32 mouse cellular contexts compared by ENCODE assay signal in the genomic region with DNA sequence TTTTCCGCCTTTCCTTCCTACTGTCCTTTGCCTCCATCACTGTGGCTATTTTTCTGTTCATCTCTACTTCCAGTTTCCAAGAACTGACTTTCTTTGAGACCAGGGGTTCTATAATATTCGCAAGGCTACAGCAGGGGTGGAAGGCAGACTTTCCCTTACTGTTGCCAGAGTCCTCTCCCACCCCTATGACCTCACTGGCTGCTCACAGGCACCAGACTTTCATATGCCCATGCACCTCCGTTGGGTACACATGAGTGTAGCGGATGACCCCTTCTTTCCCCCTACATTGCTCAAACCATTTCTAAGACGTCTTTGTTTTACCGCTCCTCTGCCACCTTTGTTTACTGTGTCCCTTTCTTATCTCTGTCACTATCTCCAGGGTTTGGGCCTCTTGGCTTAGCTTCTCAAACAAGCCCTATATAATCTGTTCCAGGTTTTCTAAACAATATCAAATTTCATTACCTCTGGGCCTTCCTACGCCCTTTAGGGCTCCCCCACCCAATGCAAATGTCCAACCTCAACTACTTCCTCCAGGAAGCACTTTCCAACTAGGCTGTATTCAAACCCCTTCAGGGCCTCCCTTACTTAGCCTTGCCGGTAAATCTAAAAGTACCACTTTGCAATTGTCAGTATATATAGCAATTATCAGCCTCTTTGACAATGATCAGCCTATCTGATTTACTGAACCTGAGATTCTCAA. TPM values are rescaled to one million over a fixed set of nuclear protein-coding genes. Genes with fewer than 3 reads are reported as not detected.
DNase-seq lines count a peak whose midpoint lies in the region; ATAC-seq and TF ChIP-seq lines count a peak whose summit lies in the region.
"Had no signal": no experiment of that assay in that cellular context is flagged by ENCODE, and none has a peak within 500 bp of the region (broad histone marks: within the 10 kb centered on the region; RNA-seq: fewer than 3 reads in every experiment).

No protein-coding gene starts in this region.

- H3K4me3 ChIP-seq in kidney, embryonic 14.5 days (ENCODE audit: low read length): no peak overlapping the region
- H3K4me3 ChIP-seq in lung, postnatal 0 days (ENCODE audit: low read depth, low read length): no peak overlapping the region
- no peak overlapping the region for H3K4me3 ChIP-seq in lung, adult 2 months (replicated peaks; ENCODE audit: extremely low read depth, low read depth, low read length)
- H3K4me3 ChIP-seq in small intestine, adult 2 months (ENCODE audit: low read depth, low read length): no peak overlapping the region
- no peak overlapping the region for H3K4me3 ChIP-seq in forebrain, embryonic 13.5 days
- H3K4me3 ChIP-seq: embryonic facial prominence, embryonic 15.5 days; forebrain, embryonic 15.5 days; hindbrain, embryonic 12.5 days; liver, embryonic 15.5 days; midbrain, embryonic 15.5 days; myocyte; neural tube, embryonic 13.5 days had no signal

- TF ChIP-seq POLR2A in lung, adult 2 months (IDR thresholded peaks at IDR 0.05; ENCODE audit: borderline replicate concordance, extremely low read depth, low read depth, low read length): no peak
- no peak for TF ChIP-seq POLR2A in small intestine, adult 2 months (IDR thresholded peaks at IDR 0.05; ENCODE audit: low read depth, low read length)

- H3K36me3 ChIP-seq in kidney, embryonic 14.5 days (ENCODE audit: control insufficient read depth, insufficient read depth, low read length): 0 out of 2 replicates have a peak, but pooled peaks cover 4% of the 10 kb centered on the region
- H3K36me3 ChIP-seq in lung, postnatal 0 days (ENCODE audit: insufficient read depth, low read length): no peaks in the 10 kb centered on the region
- no peaks in the 10 kb centered on the region for H3K36me3 ChIP-seq in small intestine, adult 2 months (ENCODE audit: control insufficient read depth, insufficient read depth, low read length)
- H3K36me3 ChIP-seq in forebrain, embryonic 13.5 days (ENCODE audit: poor library complexity, severe bottlenecking): no peaks in the 10 kb centered on the region
- H3K36me3 ChIP-seq: forebrain, embryonic 15.5 days; liver, embryonic 15.5 days; midbrain, embryonic 15.5 days had no signal

- 51% methylated on average over 8 of the region's 8 CpGs for WGBS in kidney, embryonic 14.5 days
- 31% methylated on average over 8 of the region's 8 CpGs for WGBS in lung, postnatal 0 days
- WGBS in lung, adult 2 months: 45% methylated on average over 8 of the region's 8 CpGs
- 25% methylated on average over 8 of the region's 8 CpGs for WGBS in small intestine, adult 2 months
- WGBS in forebrain, embryonic 13.5 days: 80% methylated on average over 8 of the region's 8 CpGs

- peaks cover 8% of the 10 kb centered on the region; the same call in 1 of the 2 replicates for H3K4me1 ChIP-seq in kidney, embryonic 14.5 days (ENCODE audit: control insufficient read depth, insufficient read depth, low read length)
- H3K4me1 ChIP-seq in lung, postnatal 0 days (ENCODE audit: insufficient read depth, low read depth, low read length): no peaks in the 10 kb centered on the region; the same call in 1 of the 2 replicates
- peaks cover 12% of the 10 kb centered on the region; the same call in 1 of the 2 replicates for H3K4me1 ChIP-seq in lung, adult 2 months (ENCODE audit: control insufficient read depth, insufficient read depth, low read length)
- peaks cover 24% of the 10 kb centered on the region; the same call in 1 of the 2 replicates for H3K4me1 ChIP-seq in small intestine, adult 2 months (ENCODE audit: control insufficient read depth, insufficient read depth, insufficient read length, low read length)
- H3K4me1 ChIP-seq in forebrain, embryonic 13.5 days: no peaks in the 10 kb centered on the region
- H3K4me1 ChIP-seq: forebrain, embryonic 15.5 days; midbrain, embryonic 15.5 days; neural tube, embryonic 13.5 days had no signal

- no peak overlapping the region for H3K9ac ChIP-seq in kidney, embryonic 14.5 days (ENCODE audit: low read depth, low read length)
- H3K9ac ChIP-seq in lung, postnatal 0 days (replicated peaks; ENCODE audit: low read depth): no peak overlapping the region
- no peak overlapping the region for H3K9ac ChIP-seq in forebrain, embryonic 13.5 days
- H3K9ac ChIP-seq: embryonic facial prominence, embryonic 15.5 days; forebrain, embryonic 15.5 days; hindbrain, embryonic 12.5 days; liver, embryonic 15.5 days; midbrain, embryonic 15.5 days; neural tube, embryonic 13.5 days had no signal

- ATAC-seq in kidney, embryonic 14.5 days (ENCODE audit: low FRiP score, low TSS enrichment): no peak
- ATAC-seq in lung, postnatal 0 days: no peak
- ATAC-seq in forebrain, embryonic 13.5 days: no peak
- ATAC-seq in monocyte, adult 5-6 weeks (replicated peaks; ENCODE audit: insufficient number of reproducible peaks, low FRiP score, low TSS enrichment, poor library complexity, severe bottlenecking): no peak
- ATAC-seq: CD4-positive, CD25-positive, alpha-beta regulatory T cell, adult 4 months; forebrain, embryonic 15.5 days; midbrain, embryonic 15.5 days had no signal

- no peak for TF ChIP-seq CTCF in lung, postnatal 0 days (IDR thresholded peaks at IDR 0.05)
- no peak for TF ChIP-seq CTCF in lung, adult 2 months (IDR thresholded peaks at IDR 0.05; ENCODE audit: insufficient read depth, low read length)
- TF ChIP-seq CTCF in small intestine, adult 2 months (IDR thresholded peaks at IDR 0.05; ENCODE audit: extremely low read depth, insufficient read length, insufficient replicate concordance, low read depth, low read length): no peak

- no peak for DNase-seq in kidney, adult 8-10 months
- DNase-seq in lung, postnatal 0 days (ENCODE audit: low spot score): peak; percentile 45
- DNase-seq in lung, adult 2 months: no peak
- no peak for DNase-seq in layer of hippocampus, adult 11-12 months (ENCODE audit: low spot score)
- DNase-seq: adrenal gland, postnatal 25 days; cerebellum, adult 8-10 months; gastrocnemius, postnatal 10 days; heart, adult 11 months; kidney, postnatal 10 days; liver; retina, postnatal 1 day had no signal

- H3K4me2 ChIP-seq in kidney, embryonic 14.5 days (replicated peaks; ENCODE audit: low read depth, low read length): no peak overlapping the region
- 0 out of 2 replicates have a peak overlapping the region, but pooled peaks have one; percentile 19 for H3K4me2 ChIP-seq in lung, postnatal 0 days (replicated peaks; ENCODE audit: low read depth, low read length)
- H3K4me2 ChIP-seq in forebrain, embryonic 13.5 days: no peak overlapping the region
- H3K4me2 ChIP-seq: embryonic facial prominence, embryonic 15.5 days; forebrain, embryonic 15.5 days; hindbrain, embryonic 12.5 days; liver, embryonic 15.5 days; midbrain, embryonic 15.5 days; neural tube, embryonic 13.5 days had no signal

- no peaks in the 10 kb centered on the region for H3K27me3 ChIP-seq in kidney, embryonic 14.5 days (ENCODE audit: control insufficient read depth, insufficient read depth, low read length)
- H3K27me3 ChIP-seq in lung, postnatal 0 days (replicated peaks; ENCODE audit: insufficient read depth, low read length): no peaks in the 10 kb centered on the region
- H3K27me3 ChIP-seq in small intestine, adult 2 months (ENCODE audit: control insufficient read depth, insufficient read depth, low read length): no peaks in the 10 kb centered on the region
- no peaks in the 10 kb centered on the region for H3K27me3 ChIP-seq in forebrain, embryonic 13.5 days
- H3K27me3 ChIP-seq: embryonic facial prominence, embryonic 15.5 days; forebrain, embryonic 15.5 days; hindbrain, embryonic 12.5 days; midbrain, embryonic 15.5 days; neural tube, embryonic 13.5 days had no signal

- no peaks in the 10 kb centered on the region for H3K9me3 ChIP-seq in kidney, embryonic 14.5 days (ENCODE audit: control insufficient read depth, low read length)
- H3K9me3 ChIP-seq in lung, postnatal 0 days (ENCODE audit: low read length): no peaks in the 10 kb centered on the region
- no peaks in the 10 kb centered on the region for H3K9me3 ChIP-seq in forebrain, embryonic 13.5 days (replicated peaks)
- H3K9me3 ChIP-seq: embryonic facial prominence, embryonic 15.5 days; forebrain, embryonic 15.5 days; hindbrain, embryonic 12.5 days; liver, embryonic 15.5 days; midbrain, embryonic 15.5 days; neural tube, embryonic 13.5 days had no signal

- no peak for TF ChIP-seq EP300 in lung, postnatal 0 days (IDR thresholded peaks at IDR 0.05)

- 0 out of 2 replicates have a peak overlapping the region, but pooled peaks have one; percentile 14 for H3K27ac ChIP-seq in kidney, embryonic 14.5 days (ENCODE audit: low read depth, low read length)
- H3K27ac ChIP-seq in lung, postnatal 0 days (ENCODE audit: low read length): peak overlapping the region; percentile 54
- H3K27ac ChIP-seq in small intestine, adult 2 months (ENCODE audit: insufficient read depth, low read depth, low read length): peak overlapping the region; percentile 91
- no peak overlapping the region for H3K27ac ChIP-seq in forebrain, embryonic 13.5 days
- H3K27ac ChIP-seq: embryonic facial prominence, embryonic 15.5 days; forebrain, embryonic 15.5 days; hindbrain, embryonic 12.5 days; liver, embryonic 15.5 days; macrophage; midbrain, embryonic 15.5 days; neural tube, embryonic 13.5 days had no signal

RNA-seq across cellular contexts. Expression of gene Tspan1, which starts 1.5 kb away (rescaled TPM):
- polyA plus RNA-seq in kidney, embryonic 14.5 days (2014; fragmentation: Nextera tagmentation; extraction: Ambion mirVana): 0.50 and 0.89 TPM in 2 replicates
- polyA plus RNA-seq in lung, postnatal 0 days (2015; fragmentation: Nextera tagmentation; extraction: Ambion mirVana): 118 and 131 TPM in 2 replicates
- 60.8 and 93.7 TPM in 2 replicates for polyA plus RNA-seq in lung, adult 2 months (2012; rRNA removed)
- polyA plus RNA-seq in small intestine, adult 2 months (2012; rRNA removed): 30.5 and 34.8 TPM in 2 replicates
- polyA plus RNA-seq in forebrain, embryonic 13.5 days (2015; fragmentation: Nextera tagmentation; extraction: Ambion mirVana): 0.22 TPM in 1 of 2 replicates, not detected in the other
- total RNA-seq in monocyte, adult 5-6 weeks (2017): not detected in 3 replicates
- total RNA-seq: adrenal gland, postnatal 25 days; gastrocnemius, postnatal 10 days; heart, postnatal 25 days had no signal
- polyA plus RNA-seq: liver, embryonic 15.5 days; macrophage; neural tube, embryonic 13.5 days had no signal

RNA-seq across cellular contexts. Expression of gene 1700042G07Rik, which starts 7.3 kb away (rescaled TPM):
- polyA plus RNA-seq in kidney, embryonic 14.5 days (2014; fragmentation: Nextera tagmentation; extraction: Ambion mirVana): not detected in 2 replicates
- polyA plus RNA-seq in lung, postnatal 0 days (2015; fragmentation: Nextera tagmentation; extraction: Ambion mirVana): not detected in 2 replicates
- not detected in 2 replicates for polyA plus RNA-seq in lung, adult 2 months (2012; rRNA removed)
- polyA plus RNA-seq in small intestine, adult 2 months (2012; rRNA removed): not detected in 2 replicates
- not detected in 2 replicates for polyA plus RNA-seq in forebrain, embryonic 13.5 days (2015; fragmentation: Nextera tagmentation; extraction: Ambion mirVana)
- total RNA-seq in monocyte, adult 5-6 weeks (2017): not detected in 3 replicates
- total RNA-seq: adrenal gland, postnatal 25 days; ES-E14; gastrocnemius, postnatal 10 days; heart, postnatal 25 days; left cerebral cortex, adult 18-20 months; left cerebral cortex, postnatal 36 days had no signal
- polyA plus RNA-seq: brain, embryonic 14.5 days; CD4-positive, CD25-positive, alpha-beta regulatory T cell, adult 4 months; embryonic facial prominence, embryonic 15.5 days; forebrain, embryonic 15.5 days; heart, embryonic 14.5 days; hindbrain, embryonic 12.5 days; liver, embryonic 15.5 days; macrophage; midbrain, embryonic 15.5 days; myocyte; neural tube, embryonic 13.5 days; thymus, postnatal 0 days; urinary bladder, adult 2 months had no signal

RNA-seq across cellular contexts. Expression of gene Gm49337, which starts 7.3 kb away (rescaled TPM):
- not detected in 2 replicates for polyA plus RNA-seq in kidney, embryonic 14.5 days (2014; fragmentation: Nextera tagmentation; extraction: Ambion mirVana)
- polyA plus RNA-seq in lung, postnatal 0 days (2015; fragmentation: Nextera tagmentation; extraction: Ambion mirVana): not detected in 2 replicates
- polyA plus RNA-seq in lung, adult 2 months (2012; rRNA removed): not detected in 2 replicates
- not detected in 2 replicates for polyA plus RNA-seq in small intestine, adult 2 months (2012; rRNA removed)
- polyA plus RNA-seq in forebrain, embryonic 13.5 days (2015; fragmentation: Nextera tagmentation; extraction: Ambion mirVana): not detected in 2 replicates
- 0.76 TPM in 1 of 3 replicates, not detected in the others for total RNA-seq in monocyte, adult 5-6 weeks (2017)
- total RNA-seq: adrenal gland, postnatal 25 days; gastrocnemius, postnatal 10 days had no signal
- polyA plus RNA-seq: brain, embryonic 14.5 days; CD4-positive, CD25-positive, alpha-beta regulatory T cell, adult 4 months; embryonic facial prominence, embryonic 15.5 days; forebrain, embryonic 15.5 days; heart, embryonic 14.5 days; hindbrain, embryonic 12.5 days; liver, embryonic 15.5 days; macrophage; midbrain, embryonic 15.5 days; myocyte; neural tube, embryonic 13.5 days; thymus, postnatal 0 days; urinary bladder, adult 2 months had no signal

RNA-seq across cellular contexts. Expression of gene Lurap1, which starts 14.7 kb away (rescaled TPM):
- polyA plus RNA-seq in kidney, embryonic 14.5 days (2014; fragmentation: Nextera tagmentation; extraction: Ambion mirVana): 2.2 and 3.2 TPM in 2 replicates
- 2.6 and 2.8 TPM in 2 replicates for polyA plus RNA-seq in lung, postnatal 0 days (2015; fragmentation: Nextera tagmentation; extraction: Ambion mirVana)
- 3.7 and 5.7 TPM in 2 replicates for polyA plus RNA-seq in lung, adult 2 months (2012; rRNA removed)
- polyA plus RNA-seq in small intestine, adult 2 months (2012; rRNA removed): 0.85 and 1.4 TPM in 2 replicates
- polyA plus RNA-seq in forebrain, embryonic 13.5 days (2015; fragmentation: Nextera tagmentation; extraction: Ambion mirVana): 2.0 and 2.3 TPM in 2 replicates
- total RNA-seq in monocyte, adult 5-6 weeks (2017): 0.19 TPM in 1 of 3 replicates, not detected in the others

RNA-seq across cellular contexts. Expression of gene Pomgnt1, which starts 42.2 kb away (rescaled TPM):
- polyA plus RNA-seq in kidney, embryonic 14.5 days (2014; fragmentation: Nextera tagmentation; extraction: Ambion mirVana): 50.9 and 68.2 TPM in 2 replicates
- polyA plus RNA-seq in lung, postnatal 0 days (2015; fragmentation: Nextera tagmentation; extraction: Ambion mirVana): 40.7 and 40.8 TPM in 2 replicates
- 37.3 and 46.4 TPM in 2 replicates for polyA plus RNA-seq in lung, adult 2 months (2012; rRNA removed)
- polyA plus RNA-seq in small intestine, adult 2 months (2012; rRNA removed): 8.3 and 10.5 TPM in 2 replicates
- 52.8 and 54.2 TPM in 2 replicates for polyA plus RNA-seq in forebrain, embryonic 13.5 days (2015; fragmentation: Nextera tagmentation; extraction: Ambion mirVana)
- 10.0 to 24.0 TPM (median 12.7 TPM) in 3 replicates for total RNA-seq in monocyte, adult 5-6 weeks (2017)

Comparison
In these comparisons a context has a peak if more than half of its experiments do, and no peak if none do; other contexts are left out.
1. RNA of gene Tspan1, which starts 1.5 kb away (polyA plus RNA-seq): 118 to 131 TPM in lung, postnatal 0 days, 60.8 to 93.7 TPM in lung, adult 2 months and 30.5 to 34.8 TPM in small intestine, adult 2 months; 0.50 to 0.89 TPM in kidney, embryonic 14.5 days and 0.22 TPM in forebrain, embryonic 13.5 days; every median in the first group is over 10 times any median in the second.